Mouse (Mus musculus): ENCODE measurements around the gene Rnf207. TPM values are rescaled to one million over a fixed set of nuclear protein-coding genes. Genes with fewer than 3 reads are reported as not detected.

The Rnf207 gene
- polyA plus RNA-seq, 1 experiment, result 0.22 TPM

GRCm38 (mm10) chr4:152351422-152352305, 32.9 kb upstream of the Rnf207 start:
- H3K36me3 ChIP-seq (ENCODE audit: control insufficient read depth, insufficient read depth, low read length), result no peaks in the 10 kb centered on the region
- TF ChIP-seq CTCF (IDR thresholded peaks at IDR 0.05; ENCODE audit: control insufficient read depth, insufficient read depth, insufficient replicate concordance, low read depth, low read length) (no peak), POLR2A (IDR thresholded peaks at IDR 0.05; ENCODE audit: control insufficient read depth, low read depth, low read length) (no peak)
- no peak overlapping the region for H3K27ac ChIP-seq (ENCODE audit: control insufficient read depth, insufficient read depth, low read depth, low read length)
- H3K4me1 ChIP-seq (ENCODE audit: control insufficient read depth, insufficient read depth, low read length), result peaks cover 7% of the 10 kb centered on the region; the same call in 1 of the 2 replicates
- no peak overlapping the region for H3K4me3 ChIP-seq (ENCODE audit: control insufficient read depth, low read depth, low read length)
- no peaks in the 10 kb centered on the region for H3K27me3 ChIP-seq (ENCODE audit: control insufficient read depth, insufficient read depth, low read length)

- Histone ChIP-seq H3K27me3 (ENCODE audit: control insufficient read depth, insufficient read depth, low read length) (no peaks in the 10 kb centered on the region), H3K27ac (ENCODE audit: control insufficient read depth, insufficient read depth, low read depth, low read length) (no peak overlapping the region), H3K4me1 (ENCODE audit: control insufficient read depth, insufficient read depth, low read length) (peaks cover 7% of the 10 kb centered on the region; the same call in 1 of the 2 replicates)
Observed at GRCm38 (mm10) chr4:152350722-152351421, 32.1 kb upstream of the Rnf207 start.

GRCm38 (mm10) chr4:152349837-152350381, 31.1 kb upstream of the Rnf207 start:
- TF ChIP-seq POLR2A (IDR thresholded peaks at IDR 0.05; ENCODE audit: control insufficient read depth, low read depth, low read length) (no peak), CTCF (IDR thresholded peaks at IDR 0.05; ENCODE audit: control insufficient read depth, insufficient read depth, insufficient replicate concordance, low read depth, low read length) (no peak)
- Histone ChIP-seq H3K36me3 (ENCODE audit: control insufficient read depth, insufficient read depth, low read length) (no peaks in the 10 kb centered on the region), H3K4me3 (ENCODE audit: control insufficient read depth, low read depth, low read length) (no peak overlapping the region), H3K27ac (ENCODE audit: control insufficient read depth, insufficient read depth, low read depth, low read length) (no peak overlapping the region), H3K27me3 (ENCODE audit: control insufficient read depth, insufficient read depth, low read length) (no peaks in the 10 kb centered on the region), H3K4me1 (ENCODE audit: control insufficient read depth, insufficient read depth, low read length) (peaks cover 10% of the 10 kb centered on the region)

More at GRCm38 (mm10) chr4:152350722-152351421, 32.1 kb upstream of the Rnf207 start:
- H3K4me3 ChIP-seq (ENCODE audit: control insufficient read depth, low read depth, low read length), result no peak overlapping the region
- TF ChIP-seq CTCF (IDR thresholded peaks at IDR 0.05; ENCODE audit: control insufficient read depth, insufficient read depth, insufficient replicate concordance, low read depth, low read length), result no peak
- no peak for TF ChIP-seq POLR2A (IDR thresholded peaks at IDR 0.05; ENCODE audit: control insufficient read depth, low read depth, low read length)
- H3K36me3 ChIP-seq (ENCODE audit: control insufficient read depth, insufficient read depth, low read length), result no peaks in the 10 kb centered on the region

- H3K36me3 ChIP-seq (ENCODE audit: control insufficient read depth, insufficient read depth, low read length), result no peaks in the 10 kb centered on the region
- peaks cover 19% of the 10 kb centered on the region for H3K4me1 ChIP-seq (ENCODE audit: control insufficient read depth, insufficient read depth, low read length)
- peak overlapping the region; percentile 3 for H3K4me3 ChIP-seq (ENCODE audit: control insufficient read depth, low read depth, low read length)
- TF ChIP-seq POLR2A (IDR thresholded peaks at IDR 0.05; ENCODE audit: control insufficient read depth, low read depth, low read length) (no peak), CTCF (IDR thresholded peaks at IDR 0.05; ENCODE audit: control insufficient read depth, insufficient read depth, insufficient replicate concordance, low read depth, low read length) (no peak)
- H3K27me3 ChIP-seq (ENCODE audit: control insufficient read depth, insufficient read depth, low read length), result no peaks in the 10 kb centered on the region
- no peak overlapping the region for H3K27ac ChIP-seq (ENCODE audit: control insufficient read depth, insufficient read depth, low read depth, low read length)
Observed at GRCm38 (mm10) chr4:152345120-152345889, 26.5 kb upstream of the Rnf207 start.

GRCm38 (mm10) chr4:152344651-152345050, 25.9 kb upstream of the Rnf207 start:
- H3K36me3 ChIP-seq (ENCODE audit: control insufficient read depth, insufficient read depth, low read length), result no peaks in the 10 kb centered on the region
- no peak for TF ChIP-seq POLR2A (IDR thresholded peaks at IDR 0.05; ENCODE audit: control insufficient read depth, low read depth, low read length)
- TF ChIP-seq CTCF (IDR thresholded peaks at IDR 0.05; ENCODE audit: control insufficient read depth, insufficient read depth, insufficient replicate concordance, low read depth, low read length), result no peak
- H3K27me3 ChIP-seq (ENCODE audit: control insufficient read depth, insufficient read depth, low read length), result no peaks in the 10 kb centered on the region; the same call in 1 of the 2 replicates
- peak overlapping the region; percentile 48 for H3K4me3 ChIP-seq (ENCODE audit: control insufficient read depth, low read depth, low read length)
- peaks cover 19% of the 10 kb centered on the region for H3K4me1 ChIP-seq (ENCODE audit: control insufficient read depth, insufficient read depth, low read length)
- H3K27ac ChIP-seq (ENCODE audit: control insufficient read depth, insufficient read depth, low read depth, low read length), result no peak overlapping the region

- TF ChIP-seq POLR2A (IDR thresholded peaks at IDR 0.05; ENCODE audit: control insufficient read depth, low read depth, low read length), result no peak
- TF ChIP-seq CTCF (IDR thresholded peaks at IDR 0.05; ENCODE audit: control insufficient read depth, insufficient read depth, insufficient replicate concordance, low read depth, low read length), result peak; percentile 64; the same call in 1 of the 2 replicates
- Histone ChIP-seq H3K36me3 (ENCODE audit: control insufficient read depth, insufficient read depth, low read length) (no peaks in the 10 kb centered on the region), H3K4me3 (ENCODE audit: control insufficient read depth, low read depth, low read length) (peak overlapping the region; percentile 69), H3K27me3 (ENCODE audit: control insufficient read depth, insufficient read depth, low read length) (no peaks in the 10 kb centered on the region; the same call in 1 of the 2 replicates), H3K4me1 (ENCODE audit: control insufficient read depth, insufficient read depth, low read length) (peaks cover 23% of the 10 kb centered on the region), H3K27ac (ENCODE audit: control insufficient read depth, insufficient read depth, low read depth, low read length) (no peak overlapping the region)
Observed at GRCm38 (mm10) chr4:152343296-152343695, 24.5 kb upstream of the Rnf207 start.
